Mouse (Mus musculus) forebrain, postnatal 0 days (tissue): ENCODE measurements around the gene Gm128. TPM values are rescaled to one million over a fixed set of nuclear protein-coding genes. Genes with fewer than 3 reads are reported as not detected.

Experiments used
- ATAC-seq: fragments of 200-750 bp; cut with Nextera tagmentation; 2 replicates; pipeline ENCODE4 v1.8.0; 2017; ENCODE audit warnings: mild to moderate bottlenecking, moderate library complexity
- DNase-seq: peaks from one replicate; pipeline ENCODE4 v3.0.0-alpha.2; 2015
- H3K27ac ChIP-seq: fragments of 300-500 bp; sonication (generic); 2 replicates; pipeline ENCODE4 v1.5.1; 2014; ENCODE audit warnings: low read depth, mild to moderate bottlenecking, antibody characterized with exemption, low read length, moderate library complexity, mixed read lengths
- H3K27me3 ChIP-seq: fragments of 300-500 bp; sonication (generic); 2 replicates; pipeline ENCODE4 v1.6.1; 2014; ENCODE audit warnings: mild to moderate bottlenecking, low read length, mixed read lengths; ENCODE audit not compliant: insufficient read depth
- H3K36me3 ChIP-seq: fragments of 300-500 bp; sonication (generic); 2 replicates; pipeline ENCODE4 v1.6.1; 2014; ENCODE audit warnings: mild to moderate bottlenecking, moderate library complexity; ENCODE audit not compliant: insufficient read depth
- H3K4me1 ChIP-seq: fragments of 300-500 bp; sonication (generic); 2 replicates; pipeline ENCODE4 v1.6.1; 2014; ENCODE audit warnings: antibody characterized with exemption; ENCODE audit not compliant: insufficient read depth
- H3K4me2 ChIP-seq: fragments of 300-500 bp; sonication (generic); 2 replicates; pipeline ENCODE4 v1.6.1; 2014; ENCODE audit warnings: low read depth, mild to moderate bottlenecking, moderate library complexity
- H3K4me3 ChIP-seq: fragments of 300-500 bp; sonication (generic); 2 replicates; pipeline ENCODE4 v1.5.1; 2014; ENCODE audit warnings: low read depth, low read length, mixed read lengths
- H3K9ac ChIP-seq: fragments of 300-500 bp; sonication (generic); 2 replicates; pipeline ENCODE4 v1.6.1; 2014; ENCODE audit warnings: mild to moderate bottlenecking
- H3K9me3 ChIP-seq: fragments of 300-500 bp; sonication (generic); 2 replicates; pipeline ENCODE4 v1.6.1; 2016; ENCODE audit warnings: low read length
- CTCF ChIP-seq: sonication (generic); IDR thresholded peaks from 2 replicates; pipeline ENCODE4 v1.5.1; 2016; ENCODE audit warnings: antibody characterized with exemption, control low read depth, low read depth
- WGBS: fragments of 180-500 bp; shearing (Covaris S2); extraction: QIAGEN DNeasy Blood & Tissue Kit; methylation state at CpG from one replicate; pipeline ENCODE4 v1.1.7; 2014; 5-methylcytosine and 5-hydroxymethylcytosine counted together
- polyA plus RNA-seq: library from polyadenylated mRNA; unstranded; fragments of >200 nt; fragmentation: Nextera tagmentation; extraction: Ambion mirVana; gene quantifications from 2 replicates; pipeline ENCODE4 v1.2.1, GENCODE M21; 2015
- total RNA-seq: library from RNA; depleted of rRNA; stranded (reverse); fragments of >200 nt; gene quantifications from 2 replicates; pipeline ENCODE4 v1.2.3, GENCODE M21; 2014

The Gm128 gene
- total and polyA plus RNA-seq, 2 experiments from 2014 or later: 0.28 to 0.29 TPM

DNA sequence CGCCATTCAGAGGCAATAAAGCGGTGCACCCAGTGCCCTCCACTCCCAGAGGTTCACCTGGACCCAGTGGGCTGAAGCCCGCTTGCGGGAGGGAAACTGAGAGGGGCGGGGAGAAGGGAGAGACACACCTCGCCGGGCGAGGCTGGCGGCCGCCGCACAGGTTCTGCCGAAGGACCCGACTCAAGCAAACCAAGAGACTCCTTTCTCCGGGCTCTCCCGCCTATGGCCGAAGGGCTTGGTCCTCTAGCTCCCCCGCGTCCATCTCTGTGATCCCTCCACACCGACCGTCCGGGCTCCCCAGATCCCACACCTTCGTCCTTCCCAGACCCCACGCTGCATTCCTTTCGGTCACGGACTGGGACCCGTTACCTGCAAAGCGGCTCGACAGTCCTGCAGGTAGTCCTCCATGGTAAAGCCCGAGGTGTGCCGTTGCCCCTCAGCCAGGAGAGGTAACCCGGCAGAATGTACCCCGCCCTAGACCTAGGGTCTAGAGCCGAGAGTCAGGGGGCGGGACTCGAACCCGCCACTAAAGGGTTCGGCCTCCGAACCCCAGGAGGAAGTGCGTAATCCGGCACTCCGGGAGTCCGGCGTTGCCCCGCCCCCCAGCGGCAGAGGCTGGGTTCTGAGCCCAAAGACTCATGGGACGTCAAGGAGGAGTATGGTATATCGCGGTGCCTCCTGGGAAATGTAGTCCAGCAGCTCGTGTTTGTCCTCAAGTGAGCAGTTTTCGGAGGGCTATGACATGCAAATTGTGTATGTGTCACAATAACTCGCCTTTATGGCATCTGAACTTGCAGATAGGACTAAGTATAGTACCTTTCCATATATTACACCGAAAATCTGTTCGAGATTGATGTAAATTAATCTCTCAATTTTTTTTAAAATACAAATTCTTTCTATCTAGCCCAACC lies 40.1 kb upstream of the Gm128 start, which contains the start of the genes Mindy1 and Prune1:
Gene Mindy1 (plus strand): TSS at position 130 of the 911 bp plus-strand sequence.
Gene Prune1 (minus strand): TSS at position 861 of the 911 bp plus-strand sequence.
- Histone ChIP-seq H3K27me3 (no peaks in the 10 kb centered on the region), H3K9ac (peak within 1 kb of the TSS; percentile 88), H3K4me2 (peak within 1 kb of the TSS; percentile 81), H3K27ac (peak within 1 kb of the TSS; percentile 83), H3K4me1 (peaks cover 11% of the 10 kb centered on the region), H3K36me3 (no peaks in the 10 kb centered on the region), H3K4me3 (peak within 1 kb of the TSS; percentile 66), H3K9me3 (no peaks in the 10 kb centered on the region)
- ATAC-seq (peak; percentile 96), DNase-seq (peak; percentile 98)
- WGBS: under 1% methylated on average over 53 of the region's 53 CpGs
- TF ChIP-seq CTCF: peak; percentile 57

DNA sequence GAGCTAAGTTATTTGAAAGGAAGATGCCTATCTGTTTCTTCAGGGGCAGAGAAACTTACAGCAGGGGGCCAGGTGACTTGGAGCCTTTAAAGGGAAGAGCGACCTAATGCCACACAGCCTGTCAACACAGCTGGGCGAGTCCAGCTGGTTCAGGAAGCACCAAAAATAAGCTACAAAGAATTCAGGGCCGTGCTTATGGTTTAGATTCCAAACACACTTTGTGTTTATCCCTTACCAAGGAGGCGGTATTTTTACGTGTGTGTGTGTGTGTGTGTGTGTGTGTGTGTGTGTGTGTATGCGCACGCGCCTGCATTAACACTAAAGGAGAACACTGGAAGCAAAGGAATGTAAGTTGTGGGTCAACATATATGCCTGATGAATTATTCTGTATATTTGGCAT lies 39.3 kb upstream of the Gm128 start:
- H3K4me3 ChIP-seq: peak overlapping the region; percentile 66
- 18% methylated on average over 8 of the region's 8 CpGs for WGBS
- no peaks in the 10 kb centered on the region for H3K36me3 ChIP-seq
- no peak for ATAC-seq
- no peaks in the 10 kb centered on the region for H3K9me3 ChIP-seq
- H3K4me1 ChIP-seq: peaks cover 11% of the 10 kb centered on the region
- peak; percentile 63 for DNase-seq
- H3K9ac ChIP-seq: peak overlapping the region; percentile 88
- no peaks in the 10 kb centered on the region for H3K27me3 ChIP-seq
- TF ChIP-seq CTCF: no peak
- H3K27ac ChIP-seq: peak overlapping the region; percentile 83
- peak overlapping the region; percentile 81 for H3K4me2 ChIP-seq

DNA sequence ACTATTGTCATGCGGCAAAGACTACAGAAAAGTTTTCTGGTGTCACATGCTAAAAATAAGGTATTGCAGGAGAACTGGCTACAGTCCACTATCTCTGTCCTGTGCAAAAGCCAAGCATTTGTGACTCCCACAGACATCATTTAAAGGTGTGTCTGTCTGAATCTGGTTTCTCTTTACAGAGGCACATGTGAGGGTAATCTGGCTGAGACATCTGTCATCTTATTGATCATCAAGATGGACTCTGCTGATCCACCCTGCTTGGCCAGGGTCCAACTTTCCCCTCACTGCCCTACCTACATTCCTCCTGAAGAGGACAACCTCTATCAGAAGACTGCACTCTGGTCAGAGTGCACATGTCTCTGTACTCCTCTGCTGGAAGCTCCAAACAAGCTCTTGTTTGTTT lies 35.8 kb upstream of the Gm128 start:
- 94% methylated on average over 1 of the region's 1 CpGs for WGBS
- Histone ChIP-seq H3K36me3 (no peaks in the 10 kb centered on the region; the same call in 1 of the 2 replicates), H3K27me3 (no peaks in the 10 kb centered on the region), H3K9ac (no peak overlapping the region), H3K27ac (no peak overlapping the region), H3K4me2 (no peak overlapping the region), H3K4me3 (no peak overlapping the region), H3K4me1 (no peaks in the 10 kb centered on the region), H3K9me3 (no peaks in the 10 kb centered on the region)
- no peak for TF ChIP-seq CTCF
- ATAC-seq (no peak), DNase-seq (no peak)

DNA sequence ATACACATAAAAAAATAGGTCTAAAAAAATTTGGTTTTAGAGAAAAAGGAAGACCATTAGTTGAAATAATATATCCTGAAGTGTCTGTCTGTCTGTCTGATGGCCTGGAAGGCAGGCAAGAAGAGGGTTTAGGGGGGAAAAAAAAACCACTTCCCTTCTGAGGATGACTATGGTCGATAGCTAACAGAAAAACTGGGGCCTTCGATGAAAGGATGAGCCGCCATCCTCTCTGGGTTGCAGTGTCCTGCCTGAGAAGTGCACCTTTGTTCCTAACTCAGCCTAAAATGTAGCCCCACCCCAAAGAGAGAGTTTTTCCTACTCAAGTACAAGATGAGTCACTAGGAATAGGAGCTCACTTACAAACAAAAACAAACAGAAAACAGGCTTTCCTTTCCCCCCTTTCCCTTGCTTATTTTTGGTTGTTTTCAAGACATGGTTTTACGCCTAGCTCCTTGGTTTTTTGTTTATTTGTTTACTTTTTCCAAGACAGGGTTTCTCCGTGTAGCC lies 35.1 kb upstream of the Gm128 start:
- 87% methylated on average over 5 of the region's 5 CpGs for WGBS
- TF ChIP-seq CTCF: no peak
- no peak for DNase-seq

DNA sequence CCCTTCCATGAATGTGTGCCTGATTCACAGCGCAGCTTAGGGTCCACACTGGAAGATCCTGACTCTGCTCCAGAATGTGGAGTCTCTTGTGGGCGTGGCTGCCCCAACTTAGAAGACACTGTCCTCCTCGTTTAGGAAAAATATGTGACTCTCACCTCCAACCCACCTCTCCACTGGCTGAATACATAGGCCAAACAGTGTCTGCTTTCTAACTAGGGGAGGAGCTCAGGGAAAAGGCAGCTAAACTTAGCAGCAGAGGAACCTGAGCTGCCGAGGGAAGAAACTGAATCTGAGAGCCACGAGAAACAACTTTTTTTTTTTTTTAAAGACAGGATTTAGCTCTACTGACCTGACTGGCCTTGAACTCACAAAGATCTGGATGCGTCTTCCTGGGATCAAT lies 33.8 kb upstream of the Gm128 start:
- H3K27me3 ChIP-seq: no peaks in the 10 kb centered on the region
- no peak for ATAC-seq
- no peak for TF ChIP-seq CTCF
- no peaks in the 10 kb centered on the region for H3K4me1 ChIP-seq
- H3K4me3 ChIP-seq: no peak overlapping the region
- no peak for DNase-seq
- no peaks in the 10 kb centered on the region for H3K9me3 ChIP-seq
- no peak overlapping the region for H3K4me2 ChIP-seq
- 84% methylated on average over 6 of the region's 6 CpGs for WGBS
- no peaks in the 10 kb centered on the region; the same call in 1 of the 2 replicates for H3K36me3 ChIP-seq
- no peak overlapping the region for H3K9ac ChIP-seq
- H3K27ac ChIP-seq: no peak overlapping the region

More for the DNA sequence above, 35.1 kb upstream of the Gm128 start:
- Histone ChIP-seq H3K4me3 (no peak overlapping the region), H3K27ac (no peak overlapping the region), H3K27me3 (no peaks in the 10 kb centered on the region), H3K9me3 (no peaks in the 10 kb centered on the region), H3K36me3 (no peaks in the 10 kb centered on the region; the same call in 1 of the 2 replicates), H3K4me2 (no peak overlapping the region), H3K4me1 (no peaks in the 10 kb centered on the region), H3K9ac (no peak overlapping the region)
- no peak for ATAC-seq

DNA sequence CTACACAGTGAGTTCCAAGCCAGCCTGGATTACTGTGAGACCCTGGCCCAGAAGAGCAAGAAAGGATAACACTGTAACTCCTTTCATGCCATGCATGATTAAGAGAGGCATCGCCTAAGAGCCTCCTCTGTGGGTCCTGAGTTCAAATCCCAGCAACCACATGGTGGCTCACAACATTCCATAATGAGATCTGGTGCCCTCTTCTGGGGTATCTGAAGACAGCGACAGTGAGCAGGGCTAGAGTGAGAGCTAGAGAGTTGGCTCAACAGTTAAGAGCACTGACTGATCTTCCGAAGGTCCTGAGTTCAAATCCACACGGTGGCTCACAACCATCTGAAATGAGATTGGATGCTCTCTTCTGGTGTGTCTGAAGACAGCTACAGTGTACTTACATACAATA lies 33.1 kb upstream of the Gm128 start:
- ATAC-seq: no peak
- whole genome bisulfite sequencing: 90% methylated on average over 4 of the region's 4 CpGs

DNA sequence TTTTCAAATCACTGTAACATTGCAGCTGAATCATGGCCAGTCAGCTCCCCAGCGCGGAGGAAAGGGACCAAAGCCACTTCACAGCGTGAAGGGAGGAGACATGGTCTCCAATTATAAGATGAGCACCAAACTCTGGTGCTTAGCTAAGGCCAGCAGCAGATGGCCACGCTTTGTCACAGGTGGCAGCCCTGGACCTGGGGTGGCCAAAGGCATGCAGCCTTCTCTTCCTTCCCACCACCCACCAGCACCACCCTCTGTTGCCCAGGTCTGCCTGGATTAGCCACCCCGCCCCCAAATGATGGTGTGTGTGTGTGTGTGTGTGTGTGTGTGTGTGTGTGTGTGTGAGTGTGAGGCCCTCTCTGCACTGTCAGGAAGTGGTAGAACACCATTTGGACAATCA lies 32.1 kb upstream of the Gm128 start:
- Histone ChIP-seq H3K27me3 (no peaks in the 10 kb centered on the region), H3K9me3 (no peaks in the 10 kb centered on the region), H3K9ac (no peak overlapping the region), H3K4me3 (no peak overlapping the region), H3K27ac (no peak overlapping the region), H3K4me1 (no peaks in the 10 kb centered on the region), H3K4me2 (no peak overlapping the region), H3K36me3 (peaks cover 7% of the 10 kb centered on the region; the same call in 1 of the 2 replicates)
- ATAC-seq: no peak
- WGBS: 80% methylated on average over 5 of the region's 5 CpGs
- no peak for DNase-seq
- TF ChIP-seq CTCF: no peak

More for the DNA sequence above, 33.1 kb upstream of the Gm128 start:
- Histone ChIP-seq H3K9ac (no peak overlapping the region), H3K27me3 (no peaks in the 10 kb centered on the region), H3K4me1 (no peaks in the 10 kb centered on the region), H3K9me3 (no peaks in the 10 kb centered on the region), H3K4me3 (no peak overlapping the region), H3K4me2 (no peak overlapping the region), H3K36me3 (peaks cover 3% of the 10 kb centered on the region; the same call in 1 of the 2 replicates), H3K27ac (no peak overlapping the region)
- no peak for DNase-seq
- no peak; the same call in 1 of the 2 replicates for TF ChIP-seq CTCF
